Mouse (Mus musculus) E14TG2a.4 (cell line): ENCODE data around the gene Fbxl16.
A peak's percentile ranks its signal among the peaks of the same experiment; 100 is the strongest.

Experiments used
- H3K27me3 ChIP-seq: 2 replicates; pipeline ENCODE4 v1.6.1; 2014; ENCODE audit warnings: low read length, control low read depth; ENCODE audit not compliant: insufficient read depth
- H3K36me3 ChIP-seq: 2 replicates; pipeline ENCODE4 v1.6.1; 2014; ENCODE audit warnings: low read length, control low read depth; ENCODE audit not compliant: insufficient read depth
- H3K4me1 ChIP-seq: replicated peaks from 2 replicates; pipeline ENCODE4 v1.6.1; 2014; ENCODE audit warnings: low read depth, low read length, control low read depth
- H3K4me3 ChIP-seq: replicated peaks from 2 replicates; pipeline ENCODE4 v1.5.1; 2014; ENCODE audit warnings: mild to moderate bottlenecking, low read length
- H3K9me3 ChIP-seq: 2 replicates; pipeline ENCODE4 v1.6.1; 2014; ENCODE audit warnings: low read length, control low read depth
- CTCF ChIP-seq: conservative IDR thresholded peaks from 2 replicates; pipeline ENCODE4 v1.5.1; 2014; ENCODE audit warnings: low read length
- NANOG ChIP-seq: IDR thresholded peaks from 2 replicates; pipeline ENCODE4 v1.6.1; 2014; ENCODE audit warnings: borderline replicate concordance, low read length, mixed read lengths
- POU5F1 ChIP-seq: IDR thresholded peaks from 2 replicates; pipeline ENCODE4 v1.6.1; 2014; ENCODE audit warnings: low read length, borderline replicate concordance

The Fbxl16 gene

GRCm38 (mm10) chr17:25833291-25833663, 24.4 kb downstream of the Fbxl16 start, which contains the start of gene Stub1:
Stub1 (minus strand) TSS chr17:25833404.
- no peaks in the 10 kb centered on the region for H3K9me3 ChIP-seq
- no peak for TF ChIP-seq POU5F1
- peaks cover 65% of the 10 kb centered on the region for H3K36me3 ChIP-seq
- peak within 1 kb of the TSS; percentile 95 for H3K4me3 ChIP-seq
- H3K27me3 ChIP-seq = peaks cover 11% of the 10 kb centered on the region
- H3K4me1 ChIP-seq = peaks cover 83% of the 10 kb centered on the region

- peak overlapping the region; percentile 95 for H3K4me3 ChIP-seq
- H3K9me3 ChIP-seq = no peaks in the 10 kb centered on the region
- H3K36me3 ChIP-seq = peaks cover 71% of the 10 kb centered on the region
- H3K4me1 ChIP-seq = peaks cover 78% of the 10 kb centered on the region
- TF ChIP-seq POU5F1 (no peak), NANOG (no peak)
- H3K27me3 ChIP-seq = peaks cover 11% of the 10 kb centered on the region
Measured at GRCm38 (mm10) chr17:25833961-25834594, 25.2 kb downstream of the Fbxl16 start.

- Histone ChIP-seq H3K36me3 (peaks cover 73% of the 10 kb centered on the region), H3K9me3 (no peaks in the 10 kb centered on the region), H3K27me3 (peaks cover 11% of the 10 kb centered on the region), H3K4me1 (peaks cover 76% of the 10 kb centered on the region), H3K4me3 (peak overlapping the region; percentile 95)
- TF ChIP-seq CTCF = no peak
- no peak for TF ChIP-seq NANOG
- no peak for TF ChIP-seq POU5F1
Measured at GRCm38 (mm10) chr17:25834595-25835222, 25.8 kb downstream of the Fbxl16 start.

- Histone ChIP-seq H3K27me3 (peaks cover 11% of the 10 kb centered on the region), H3K9me3 (no peaks in the 10 kb centered on the region), H3K4me1 (peaks cover 70% of the 10 kb centered on the region), H3K4me3 (peak overlapping the region; percentile 95; the same call in 1 of the 2 replicates), H3K36me3 (peaks cover 73% of the 10 kb centered on the region)
- TF ChIP-seq CTCF (no peak), POU5F1 (no peak), NANOG (no peak)
Measured at GRCm38 (mm10) chr17:25835301-25835700, 26.4 kb downstream of the Fbxl16 start.

- peaks cover 65% of the 10 kb centered on the region for H3K4me1 ChIP-seq
- H3K4me3 ChIP-seq = peak overlapping the region; percentile 72; the same call in 1 of the 2 replicates
- peaks cover 73% of the 10 kb centered on the region for H3K36me3 ChIP-seq
- H3K27me3 ChIP-seq = peaks cover 11% of the 10 kb centered on the region
- TF ChIP-seq NANOG (no peak), CTCF (no peak)
- H3K9me3 ChIP-seq = no peaks in the 10 kb centered on the region
Measured at GRCm38 (mm10) chr17:25835816-25836215, 26.9 kb downstream of the Fbxl16 start.

GRCm38 (mm10) chr17:25836397-25837075, 27.7 kb downstream of the Fbxl16 start:
- no peak for TF ChIP-seq NANOG
- no peak for TF ChIP-seq POU5F1
- TF ChIP-seq CTCF = no peak
- Histone ChIP-seq H3K9me3 (no peaks in the 10 kb centered on the region), H3K27me3 (peaks cover 11% of the 10 kb centered on the region), H3K4me1 (peaks cover 60% of the 10 kb centered on the region), H3K36me3 (peaks cover 73% of the 10 kb centered on the region), H3K4me3 (peak overlapping the region; percentile 72)

- peaks cover 11% of the 10 kb centered on the region for H3K27me3 ChIP-seq
- no peak for TF ChIP-seq CTCF
- no peak for TF ChIP-seq NANOG
- TF ChIP-seq POU5F1 = no peak
- peaks cover 59% of the 10 kb centered on the region for H3K4me1 ChIP-seq
- H3K4me3 ChIP-seq = peak within 1 kb of the TSS; percentile 72
- H3K9me3 ChIP-seq = no peaks in the 10 kb centered on the region
- peaks cover 73% of the 10 kb centered on the region for H3K36me3 ChIP-seq
Measured at GRCm38 (mm10) chr17:25837076-25837410, 28.2 kb downstream of the Fbxl16 start, which contains the start of gene Rhbdl1. Rhbdl1 (minus strand) TSS chr17:25837295.

- peaks cover 77% of the 10 kb centered on the region for H3K36me3 ChIP-seq
- peaks cover 11% of the 10 kb centered on the region for H3K27me3 ChIP-seq
- peaks cover 57% of the 10 kb centered on the region for H3K4me1 ChIP-seq
- no peak for TF ChIP-seq NANOG
- no peak for TF ChIP-seq CTCF
- no peak for TF ChIP-seq POU5F1
- no peaks in the 10 kb centered on the region for H3K9me3 ChIP-seq
- H3K4me3 ChIP-seq = peak overlapping the region; percentile 72; the same call in 1 of the 2 replicates
Measured at GRCm38 (mm10) chr17:25837533-25837932, 28.6 kb downstream of the Fbxl16 start.
